Comparison of ENCODE assay signal across 8 mouse cellular contexts in the genomic region with DNA sequence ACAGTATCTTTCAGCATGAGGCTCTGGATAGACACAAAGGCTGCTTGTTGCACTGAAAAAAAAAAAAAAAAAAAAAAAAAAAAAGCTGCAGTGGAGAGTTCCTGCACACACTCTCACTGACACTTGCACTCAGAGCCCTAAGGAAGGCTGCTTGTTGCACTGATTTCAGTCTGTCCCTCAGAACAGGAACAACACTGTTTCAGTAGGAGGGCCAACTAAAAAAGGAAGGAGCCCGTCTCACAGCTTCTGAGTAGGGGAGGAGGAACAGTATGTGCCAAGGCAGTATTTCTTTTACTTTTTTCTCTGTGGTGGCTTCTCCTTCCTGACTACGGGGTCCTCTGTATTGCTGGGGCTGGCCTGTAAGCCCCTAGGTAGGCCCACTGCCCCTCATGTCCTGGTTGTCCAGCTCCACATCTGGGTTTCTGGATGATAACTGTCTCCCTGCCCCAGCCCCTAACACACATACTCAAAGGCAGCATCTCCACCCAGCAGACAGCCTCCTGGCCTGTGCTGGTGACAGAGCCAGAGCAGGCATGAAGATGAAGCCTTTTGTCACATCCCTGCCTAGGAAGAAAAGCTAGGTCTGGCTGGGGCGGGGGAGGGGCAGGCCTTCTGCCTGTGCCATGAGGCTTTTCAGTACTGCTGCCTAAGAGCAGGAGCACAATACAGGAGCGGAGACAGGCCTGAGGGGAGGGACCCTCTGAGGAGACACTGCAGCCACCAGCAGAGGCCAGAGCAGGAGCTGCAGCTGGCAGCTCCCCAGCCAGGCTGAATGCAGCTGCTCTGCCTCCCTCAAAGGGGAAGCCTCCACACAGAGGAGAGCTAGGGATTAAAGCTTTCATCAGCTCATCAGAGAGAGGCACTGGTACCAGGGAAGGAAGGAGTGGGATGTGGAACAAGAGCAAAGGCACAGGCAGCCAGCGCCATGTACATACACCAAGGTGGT.
DNase-seq lines count a peak whose midpoint lies in the region; ATAC-seq and TF ChIP-seq lines count a peak whose summit lies in the region.
"Not testable (repeated sequence)": the region's sequence is repeated elsewhere in the genome, so short reads cannot be mapped to it uniquely, and the experiment has no call there.

No protein-coding gene starts in this region.

- H3K27me3 ChIP-seq in Patski; forebrain, embryonic 10.5 days (ENCODE audit: poor library complexity, severe bottlenecking); heart, embryonic 14.5 days (ENCODE audit: control insufficient read depth, insufficient read depth, low read length); kidney, embryonic 14.5 days (ENCODE audit: control insufficient read depth, insufficient read depth, low read length); limb, embryonic 13.5 days; stomach, embryonic 16.5 days (ENCODE audit: control insufficient read depth, insufficient read depth, low read length): not testable (repeated sequence)

- H3K9ac ChIP-seq in heart, embryonic 14.5 days (ENCODE audit: low read length); kidney, embryonic 14.5 days (ENCODE audit: low read depth, low read length); limb, embryonic 13.5 days; stomach, embryonic 16.5 days (ENCODE audit: low read length): not testable (repeated sequence)

- in situ Hi-C loops in Patski (cut with MboI; ENCODE audit: low pct_unique_long_range_greater_than_20kb) = not testable (repeated sequence)

- CTCF ChIA-PET in Patski (lab: Charles Lee) = not testable (repeated sequence)

- WGBS in forebrain, embryonic 10.5 days = 21% methylated on average over 5 of the region's 5 CpGs
- WGBS in heart, embryonic 14.5 days = 28% methylated on average over 4 of the region's 5 CpGs
- WGBS in kidney, embryonic 14.5 days = 38% methylated on average over 4 of the region's 5 CpGs
- WGBS in limb, embryonic 13.5 days = 46% methylated on average over 4 of the region's 5 CpGs
- 33% methylated on average over 4 of the region's 5 CpGs for WGBS in stomach, embryonic 16.5 days

- ATAC-seq in Patski = peak; percentile 4
- peak; percentile 82 for ATAC-seq in heart, embryonic 14.5 days (ENCODE audit: insufficient number of reproducible peaks, insufficient read depth, low FRiP score, low read depth)
- ATAC-seq in kidney, embryonic 14.5 days (ENCODE audit: low FRiP score, low TSS enrichment) = peak; percentile 91
- ATAC-seq in limb, embryonic 13.5 days (ENCODE audit: low FRiP score, low read depth) = peak; percentile 82
- ATAC-seq in stomach, embryonic 16.5 days (ENCODE audit: insufficient read depth, low FRiP score) = peak; percentile 72

- H3K27ac ChIP-seq in forebrain, embryonic 10.5 days = peak overlapping the region; percentile 87
- peak overlapping the region; percentile 52 to 74 for H3K27ac ChIP-seq in heart, embryonic 14.5 days (replicated peaks in 1 of 2; ENCODE audit: control insufficient read depth in 1 of 2, insufficient read depth in 1 of 2, low read depth in 2 of 2, low read length in 2 of 2)
- H3K27ac ChIP-seq in kidney, embryonic 14.5 days (ENCODE audit: low read depth, low read length); limb, embryonic 13.5 days; stomach, embryonic 16.5 days (ENCODE audit: low read length): not testable (repeated sequence)

- not testable (repeated sequence) for TF ChIP-seq CTCF in Patski (IDR thresholded peaks at IDR 0.05)

- not testable (repeated sequence) for DNase-seq in Patski (ENCODE audit: low read depth, low spot score)
- DNase-seq in forebrain, embryonic 10.5 days (ENCODE audit: extremely low spot score, low spot score) = peak; percentile 28
- peak; percentile 26 for DNase-seq in lung, postnatal 36 days
- DNase-seq in neural tube, embryonic 10.5 days (ENCODE audit: extremely low spot score, low spot score) = peak; percentile 19

- POLR2A ChIA-PET in Patski (lab: Charles Lee) = interaction anchor here (0.7 kb wide), 1 partner anchor 11 kb away, joined by 3 read pairs; no protein-coding TSS in a partner anchor

- H3K4me3 ChIP-seq in forebrain, embryonic 10.5 days; heart, embryonic 14.5 days (ENCODE audit: control insufficient read depth in 1 of 2, insufficient read depth in 1 of 2, low read depth in 1 of 2, low read length in 2 of 2); kidney, embryonic 14.5 days (ENCODE audit: low read length); limb, embryonic 13.5 days; stomach, embryonic 16.5 days (replicated peaks; ENCODE audit: low read length): not testable (repeated sequence)

- not testable (repeated sequence) for H3K36me3 ChIP-seq in forebrain, embryonic 10.5 days (replicated peaks); heart, embryonic 14.5 days (ENCODE audit: control insufficient read depth, insufficient read depth, low read length); kidney, embryonic 14.5 days (ENCODE audit: control insufficient read depth, insufficient read depth, low read length); limb, embryonic 13.5 days; stomach, embryonic 16.5 days (ENCODE audit: control insufficient read depth, insufficient read depth, low read length)

- H3K4me1 ChIP-seq in forebrain, embryonic 10.5 days = peaks cover 33% of the 10 kb centered on the region
- peaks cover 20 to 26% of the 10 kb centered on the region in 2 experiments for H3K4me1 ChIP-seq in heart, embryonic 14.5 days (ENCODE audit: control insufficient read depth in 2 of 2, insufficient read depth in 2 of 2, low read length in 2 of 2)
- not testable (repeated sequence) for H3K4me1 ChIP-seq in kidney, embryonic 14.5 days (ENCODE audit: control insufficient read depth, insufficient read depth, low read length)
- peaks cover 13% of the 10 kb centered on the region; the same call in 1 of the 2 replicates for H3K4me1 ChIP-seq in limb, embryonic 13.5 days
- peaks cover 14% of the 10 kb centered on the region; the same call in 1 of the 2 replicates for H3K4me1 ChIP-seq in stomach, embryonic 16.5 days (ENCODE audit: control insufficient read depth, insufficient read depth, low read length)

- H3K9me3 ChIP-seq in forebrain, embryonic 10.5 days; heart, embryonic 14.5 days (ENCODE audit: control insufficient read depth, low read length); kidney, embryonic 14.5 days (ENCODE audit: control insufficient read depth, low read length); limb, embryonic 13.5 days; stomach, embryonic 16.5 days (replicated peaks; ENCODE audit: control insufficient read depth, low read length): not testable (repeated sequence)

- not testable (repeated sequence) for H3K4me2 ChIP-seq in heart, embryonic 14.5 days (ENCODE audit: low read length); kidney, embryonic 14.5 days (replicated peaks; ENCODE audit: low read depth, low read length); limb, embryonic 13.5 days (replicated peaks); stomach, embryonic 16.5 days (ENCODE audit: low read depth, low read length)

Comparison
In these comparisons a context has a peak if more than half of its experiments do, and no peak if none do; other contexts are left out.
1. ATAC-seq: peak in every context shown above with its lines; median percentile 91 in kidney, embryonic 14.5 days; 82 in heart, embryonic 14.5 days; 82 in limb, embryonic 13.5 days; 72 in stomach, embryonic 16.5 days; 4 in Patski.